Mouse (Mus musculus) spleen, adult 2 months (tissue): ENCODE measurements around the gene Atg9b.

Experiments
- CTCF ChIP-seq: fragments of 200-500 bp; IDR thresholded peaks from 2 replicates; pipeline ENCODE4 v1.5.1; 2011; ENCODE audit warnings: mild to moderate bottlenecking, inconsistent platforms; ENCODE audit not compliant: insufficient read depth, insufficient read length, insufficient replicate concordance; ENCODE audit errors: extremely low read depth
- POLR2A ChIP-seq: fragments of 200-500 bp; IDR thresholded peaks from 2 replicates; pipeline ENCODE4 v1.6.1; 2011; ENCODE audit warnings: low read depth, low read length, inconsistent platforms

GRCm38 (mm10) chr5:24348546-24348945 lies 43.4 kb downstream of the Atg9b start:
- TF ChIP-seq CTCF (no peak), POLR2A (no peak)
